Mouse (Mus musculus) T-helper 17 cell (primary cell): ENCODE data around the gene Eif3i.

ENCODE experiments used
- in situ Hi-C, 2 experiments: fragments of 300-600 bp; cut with MboI, MseI; formaldehyde crosslinking; loops; 1 replicate in 1 of 2; 2 replicates in 1 of 2; pipeline ENCODE4 v1.15.1; 2025; ENCODE audit warnings: high pct_unique_total_duplicates in 2 of 2

Eif3i gene

DNA sequence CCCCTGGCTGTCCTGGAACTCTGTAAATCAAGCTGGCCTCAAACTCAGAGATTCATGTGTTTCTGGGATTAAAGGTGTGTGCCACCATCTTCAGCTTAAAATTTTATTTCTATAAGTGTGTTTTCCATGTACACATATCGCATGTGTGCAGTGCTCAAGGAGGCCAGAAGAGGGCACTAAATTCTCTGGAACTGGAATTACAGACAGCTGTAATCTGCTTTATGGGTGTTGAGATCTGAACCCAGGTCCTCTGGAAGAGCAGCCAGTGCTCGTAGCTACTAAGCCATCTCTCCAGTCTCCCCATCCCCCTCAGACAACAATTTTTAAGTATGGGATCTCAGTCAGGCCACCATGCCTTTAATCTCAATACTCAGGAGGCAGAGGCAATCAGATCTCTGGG, 51.1 kb downstream of the Eif3i start:
- in situ Hi-C loops = loop anchor here in 1 of 2 experiments (25.0 kb wide), 1 partner anchor 1363 kb away; the partner anchor contains the start of gene Laptm5

DNA sequence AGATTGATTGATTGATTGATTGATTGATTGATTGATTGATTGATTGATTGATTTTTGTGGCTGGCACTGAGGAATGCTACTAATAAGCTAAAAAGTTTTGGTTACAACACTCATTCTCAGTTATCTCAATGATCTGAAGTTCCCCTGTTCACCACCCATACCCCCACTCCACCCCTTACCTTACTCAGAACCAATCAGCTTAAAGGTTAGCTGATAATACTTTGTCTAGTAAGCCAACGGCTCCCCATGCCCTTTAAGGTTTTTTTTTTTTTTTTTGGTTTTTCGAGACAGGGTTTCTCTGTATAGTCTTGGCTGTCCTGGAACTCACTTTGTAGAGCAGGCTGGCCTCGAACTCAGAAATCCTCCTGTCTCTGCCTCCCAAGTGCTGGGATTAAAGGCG, 52.8 kb downstream of the Eif3i start:
- in situ Hi-C loops = loop anchor here in 1 of 2 experiments (25.0 kb wide), 1 partner anchor 1365 kb away; the partner anchor contains the start of gene Laptm5

DNA sequence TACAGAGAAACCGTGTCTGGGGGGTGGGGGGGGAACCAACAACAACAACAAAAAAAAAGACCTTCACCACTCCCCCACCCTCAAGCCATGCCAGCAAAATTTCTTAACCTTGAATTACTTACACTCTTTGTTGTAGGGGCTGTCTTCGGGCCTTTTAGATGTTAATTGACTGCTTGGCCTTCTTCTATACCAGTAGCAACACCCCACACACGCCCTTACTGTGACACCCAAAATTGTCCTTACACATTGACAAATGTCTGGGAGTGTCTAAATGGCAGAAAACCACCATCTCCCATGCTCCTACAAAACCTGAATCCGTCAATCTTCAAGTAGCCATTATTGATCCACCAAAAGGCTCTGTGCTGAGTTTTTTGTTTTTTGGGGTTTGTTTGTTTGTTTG, 56.3 kb downstream of the Eif3i start:
- in situ Hi-C loops = loop anchor here in 1 of 2 experiments (25.0 kb wide), 1 partner anchor 1368 kb away; the partner anchor contains the start of gene Laptm5

DNA sequence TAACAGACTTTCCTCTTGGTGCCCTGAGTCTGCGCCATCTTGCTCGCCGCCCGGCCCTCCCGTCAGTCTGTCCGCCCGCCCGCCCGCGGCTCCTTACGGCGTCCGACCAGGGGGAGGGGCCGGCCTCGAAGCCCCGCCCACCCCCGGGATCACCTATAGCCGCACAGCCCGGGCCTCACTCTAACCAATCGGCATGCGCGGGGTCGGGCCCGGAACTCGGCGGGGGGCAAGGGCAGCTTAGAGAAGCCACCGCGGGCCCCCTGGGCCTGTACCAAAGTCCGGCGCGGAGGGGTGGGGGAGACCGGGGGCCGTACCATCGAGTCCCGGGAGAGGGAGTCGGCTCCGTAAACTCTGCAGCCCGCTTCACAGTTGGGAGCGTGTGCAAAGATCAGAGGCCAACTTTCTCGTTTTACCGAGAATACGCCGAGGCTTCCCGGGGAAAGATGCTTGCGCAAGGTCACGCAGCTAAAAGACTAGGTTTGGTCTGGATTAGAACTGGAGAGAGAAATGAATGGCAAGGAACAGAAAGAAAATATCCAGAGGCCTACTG, 57.8 kb downstream of the Eif3i start, which contains the start of gene Hdac1:
TSS of gene Hdac1 (minus strand) at position 122 of the 550 bp plus-strand sequence.
- in situ Hi-C loops = loop anchor here in 1 of 2 experiments (25.0 kb wide), 1 partner anchor 1370 kb away; the partner anchor contains the start of gene Laptm5
